Mouse (Mus musculus) ovary, postnatal 14 days (tissue): ENCODE results near the gene Maml1.
A peak's percentile ranks its signal among the peaks of the same experiment; 100 is the strongest.

Experiments
- DNase-seq: peaks from one replicate; pipeline ENCODE4 v3.0.0; 2022; ENCODE audit warnings: low spot score

Maml1 gene

DNA sequence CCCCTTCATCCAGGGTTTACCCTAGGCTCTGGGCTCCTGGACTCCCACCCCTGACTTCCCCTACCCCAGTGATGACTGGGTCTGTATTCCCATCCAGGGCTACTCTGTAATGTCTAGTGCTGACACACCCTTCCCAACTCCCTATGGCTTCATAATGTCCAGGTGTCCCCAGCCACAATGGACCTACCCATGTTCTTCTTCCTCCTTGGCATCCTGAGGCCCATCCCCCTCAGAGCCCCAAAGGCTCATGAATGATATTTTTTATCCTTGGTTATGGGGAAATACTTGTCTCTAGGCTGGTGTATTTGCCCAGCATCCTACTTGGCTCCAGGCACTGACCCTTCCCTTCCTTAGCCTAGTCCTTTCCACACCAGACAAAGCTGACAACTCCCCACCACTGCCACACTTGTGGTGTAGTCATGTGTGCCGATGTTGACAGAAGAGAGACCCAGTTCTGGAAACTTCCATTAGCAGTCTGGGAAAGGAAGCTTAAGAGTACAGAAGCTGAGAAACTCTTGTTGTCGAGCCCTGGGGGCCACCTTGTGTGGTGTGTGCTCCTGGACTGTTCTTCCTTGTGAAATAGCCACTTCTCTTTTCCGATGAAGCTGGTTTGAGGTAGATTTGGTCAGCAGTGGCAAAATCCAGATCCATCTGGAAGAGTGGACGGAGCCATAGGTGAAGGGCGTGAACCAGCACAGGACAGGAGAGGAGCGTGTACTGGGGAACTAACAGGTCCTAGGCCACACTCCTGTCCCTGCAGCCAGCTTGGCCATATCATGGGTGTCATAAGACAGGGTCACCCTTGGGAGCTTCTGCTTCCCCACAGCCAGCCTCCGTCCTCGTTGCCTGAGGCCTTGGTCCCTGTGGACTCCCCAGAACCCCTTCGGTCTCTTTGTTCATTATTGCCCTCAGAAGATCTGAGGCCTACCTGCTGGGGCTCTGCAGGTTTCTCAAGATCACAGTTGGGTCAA is 53.0 kb downstream of the Maml1 start:
- DNase-seq = no peak

DNA sequence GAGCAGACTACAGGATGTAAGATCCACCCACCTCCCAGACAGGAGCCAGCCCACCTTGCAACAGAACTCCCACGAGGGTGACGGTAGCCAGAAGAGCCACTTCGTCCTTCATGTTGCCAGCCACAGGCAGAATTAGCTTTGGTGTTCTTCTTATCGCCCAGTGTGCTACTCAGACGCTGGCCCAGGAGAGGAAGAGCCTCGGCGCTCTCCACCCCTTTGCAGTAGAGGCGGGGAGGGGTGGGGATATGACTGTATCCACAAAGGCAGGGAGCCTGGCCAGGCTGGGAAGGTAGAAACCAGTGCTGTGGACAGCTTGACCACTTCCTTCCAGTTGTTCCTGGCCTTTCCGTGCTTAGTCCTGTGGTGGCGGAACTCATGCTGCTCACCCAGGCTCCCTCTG is 53.8 kb downstream of the Maml1 start, which contains the start of gene Ltc4s:
TSS of gene Ltc4s (minus strand) at position 293 of the 400 bp plus-strand sequence.
- no peak for DNase-seq

DNA sequence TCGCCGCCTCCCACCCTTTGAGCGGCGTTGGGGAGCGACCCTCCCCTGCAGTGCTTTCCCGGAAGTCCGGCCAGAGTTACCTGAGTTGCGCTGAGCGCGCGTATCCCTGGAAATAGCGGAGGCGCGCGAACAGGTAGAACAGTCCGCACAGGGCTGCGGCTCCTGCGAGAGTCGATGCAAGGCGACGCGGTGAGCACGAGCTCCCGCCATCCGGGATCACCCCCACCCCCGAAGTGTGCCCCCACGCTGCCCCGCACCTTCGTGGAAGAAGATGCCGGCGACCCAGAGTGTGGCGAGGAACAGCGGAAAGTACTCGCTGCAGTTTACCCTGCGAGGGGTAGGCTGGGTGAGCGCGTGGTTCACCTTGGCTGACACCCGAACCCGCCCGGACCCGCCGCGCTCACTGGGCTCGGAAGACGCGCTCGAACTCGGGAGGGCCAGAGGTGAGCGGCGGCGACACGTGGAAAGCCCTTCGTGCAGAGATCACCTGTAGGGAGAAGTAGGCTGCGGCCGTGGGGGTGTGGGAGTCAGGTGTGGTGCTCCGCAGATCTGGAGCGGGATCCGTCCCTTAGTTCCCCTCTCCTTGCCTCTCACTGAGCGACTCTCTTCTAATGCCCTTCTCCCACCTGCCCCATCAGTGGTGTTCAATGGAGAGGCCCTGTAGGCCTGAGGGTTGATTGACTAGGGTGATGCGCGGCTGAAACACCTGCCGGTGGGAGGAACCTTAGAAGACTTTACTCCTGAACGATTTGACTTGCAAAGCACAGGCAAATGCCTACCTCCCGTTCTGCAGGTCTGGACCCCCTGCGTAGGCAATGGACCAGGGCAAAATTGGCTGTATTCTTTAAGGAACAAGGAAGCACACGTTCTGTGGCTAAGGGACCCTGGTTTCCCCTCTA is 54.9 kb downstream of the Maml1 start:
- no peak for DNase-seq

DNA sequence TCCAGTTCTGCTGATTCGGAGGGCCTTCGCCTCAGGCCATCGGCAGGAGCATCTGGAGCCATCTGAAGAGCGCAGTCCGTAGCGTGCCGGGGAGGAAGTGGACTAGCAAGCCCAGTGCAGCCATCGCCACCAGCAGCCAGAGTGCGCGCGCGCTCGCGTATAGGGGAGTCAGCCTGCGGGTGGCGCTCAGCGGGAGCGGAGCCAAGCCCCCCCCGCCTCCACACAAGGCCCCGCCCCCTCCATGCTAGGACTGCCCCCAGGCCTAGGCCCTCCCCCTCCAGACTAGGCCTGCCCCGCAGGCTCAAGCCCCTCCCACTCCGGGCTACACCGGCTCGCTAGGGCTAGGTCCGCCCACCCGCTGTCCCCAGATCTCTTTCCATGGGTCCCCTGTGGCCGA is 55.6 kb downstream of the Maml1 start:
- DNase-seq = peak; percentile 80

DNA sequence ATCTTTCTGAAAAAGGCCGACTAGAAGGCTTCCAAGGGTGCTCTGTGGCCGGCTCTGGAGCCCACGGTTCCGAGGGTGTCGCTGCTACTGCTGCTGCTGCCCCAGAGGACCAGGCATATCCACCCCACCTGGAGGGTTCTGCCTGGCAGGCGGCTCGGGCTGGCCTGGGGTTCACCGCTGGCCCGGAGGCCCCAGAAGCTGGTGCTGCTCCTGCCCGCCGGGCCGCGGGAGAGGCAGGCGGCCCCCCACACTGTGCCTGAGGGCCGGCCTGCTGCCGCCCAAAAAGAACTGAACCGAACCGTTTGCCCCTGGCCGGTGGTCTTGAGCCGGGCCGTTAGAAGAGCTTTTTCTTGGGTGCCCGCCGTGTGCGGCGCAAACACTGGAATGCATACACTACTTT is 57.5 kb downstream of the Maml1 start:
- no peak for DNase-seq

DNA sequence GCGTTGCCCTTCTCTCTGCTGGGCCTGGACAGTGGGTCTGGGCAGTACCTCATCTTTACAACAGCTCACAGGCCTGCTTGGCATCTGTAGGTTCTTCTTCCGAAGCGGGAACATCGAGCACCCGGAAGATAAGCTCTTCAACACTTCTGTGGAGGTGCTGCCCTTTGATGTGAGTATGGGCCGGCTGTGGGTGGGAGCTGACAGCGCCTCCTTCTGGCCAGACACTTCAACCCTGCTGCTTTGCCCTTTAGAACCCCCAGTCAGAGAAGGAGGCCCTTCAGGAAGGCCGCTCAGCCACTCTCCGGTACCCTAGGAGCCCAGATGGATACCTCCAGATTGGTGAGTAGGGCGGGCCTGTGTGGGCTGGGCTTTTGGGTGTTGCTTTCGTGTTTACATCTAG is 58.1 kb downstream of the Maml1 start:
- no peak for DNase-seq

DNA sequence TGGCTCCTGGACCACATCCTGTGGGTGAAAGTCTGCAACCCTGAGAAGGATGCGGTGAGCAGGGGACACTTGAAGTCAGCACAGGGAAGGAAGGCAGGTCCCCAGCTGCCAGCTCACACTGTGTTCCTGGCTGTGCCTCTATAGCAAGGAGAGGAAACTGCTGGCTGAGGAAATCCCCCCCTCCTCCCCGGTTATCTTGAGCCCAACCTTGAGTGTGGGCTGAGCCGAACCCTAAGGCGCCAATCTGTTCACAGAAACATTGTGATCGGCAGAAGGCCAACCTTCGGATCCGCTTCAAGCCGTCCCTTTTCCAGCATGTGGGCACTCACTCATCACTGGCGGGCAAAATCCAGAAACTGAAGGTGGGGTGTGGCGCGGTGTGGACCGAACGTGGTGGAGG is 59.1 kb downstream of the Maml1 start:
- no peak for DNase-seq

DNA sequence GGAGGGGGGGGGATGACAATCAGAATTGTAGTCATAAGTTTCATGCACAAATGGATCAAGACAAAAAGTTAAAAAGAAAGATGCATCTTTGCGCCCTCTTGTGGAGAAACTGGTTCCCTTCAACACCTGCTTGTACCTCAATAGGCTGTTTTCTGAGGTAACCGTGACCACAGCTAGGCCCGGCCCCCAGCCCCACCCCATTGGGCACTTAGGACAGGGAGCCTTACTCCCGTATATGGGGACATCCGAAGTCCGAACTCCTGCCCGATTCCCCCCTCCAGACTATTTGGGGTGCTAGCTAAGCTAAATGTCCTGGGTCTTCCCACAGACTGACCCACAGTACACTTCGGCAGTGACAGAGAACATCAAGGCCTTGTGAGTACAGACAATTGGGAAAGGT is 60.7 kb downstream of the Maml1 start:
- DNase-seq = no peak

DNA sequence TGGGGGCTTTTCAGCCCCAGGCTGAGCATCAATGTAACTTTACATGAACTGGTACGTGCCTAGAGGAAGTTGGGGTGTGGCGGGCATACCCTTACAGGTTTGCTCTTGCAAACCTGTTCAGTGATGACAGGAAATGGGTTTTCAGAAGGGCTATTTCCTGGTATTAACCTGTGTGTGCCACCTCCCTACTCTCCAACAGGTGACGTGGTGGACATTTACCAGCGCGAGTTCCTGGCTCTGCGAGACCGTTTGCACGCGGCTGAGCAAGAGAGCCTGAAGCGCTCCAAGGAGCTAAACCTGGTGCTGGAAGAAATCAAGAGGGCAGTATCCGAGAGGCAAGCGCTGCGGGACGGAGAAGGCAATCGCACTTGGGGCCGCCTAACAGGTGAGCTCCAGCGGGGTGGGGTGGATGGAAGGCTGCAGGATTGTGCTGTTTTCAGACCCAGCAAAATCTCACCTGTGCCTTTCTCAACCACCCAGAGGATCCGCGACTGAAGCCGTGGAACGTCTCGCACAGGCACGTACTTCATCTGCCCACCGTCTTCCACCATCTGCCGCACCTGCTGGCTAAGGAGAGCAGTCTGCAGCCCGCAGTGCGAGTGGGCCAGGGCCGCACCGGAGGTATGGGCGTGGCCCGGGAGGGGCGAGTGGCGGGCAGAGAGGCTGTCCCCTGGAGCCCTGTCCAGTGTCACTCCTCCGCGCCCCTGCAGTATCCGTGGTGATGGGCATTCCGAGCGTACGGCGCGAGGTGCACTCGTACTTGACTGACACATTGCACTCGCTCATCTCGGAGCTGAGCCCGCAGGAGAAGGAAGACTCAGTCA is 61.4 kb downstream of the Maml1 start:
- no peak for DNase-seq

DNA sequence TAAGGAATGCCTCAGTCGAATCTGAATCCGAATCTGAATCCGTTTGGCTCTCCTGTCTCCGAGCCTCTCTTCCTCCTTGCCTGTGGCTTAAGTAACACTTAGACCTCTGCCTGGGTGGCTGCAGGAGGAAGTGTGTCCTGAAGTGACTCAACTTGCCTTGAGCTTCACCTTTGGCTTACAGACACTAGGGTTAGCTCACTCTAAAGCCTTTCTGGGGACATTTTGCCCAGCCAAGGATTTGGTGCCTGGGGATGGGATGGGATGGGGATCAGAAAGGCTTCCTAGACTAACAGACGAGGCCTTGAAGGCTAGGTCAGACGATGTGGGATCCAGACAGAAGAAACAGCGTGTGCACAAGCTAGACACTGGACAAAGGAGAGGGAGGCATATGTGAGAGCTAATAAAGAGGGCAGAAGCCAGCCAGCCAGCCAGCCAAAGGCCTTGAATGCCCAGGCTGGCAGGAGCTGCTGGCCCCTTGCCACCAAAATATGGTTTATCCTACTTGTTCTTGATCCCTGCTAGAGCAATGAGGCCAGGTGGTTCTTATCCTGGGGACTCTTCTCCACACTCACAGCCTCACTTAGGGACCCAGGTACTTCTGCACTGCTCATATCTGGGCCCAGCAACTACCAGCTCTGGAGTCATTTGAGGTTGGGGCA is 62.7 kb downstream of the Maml1 start:
- no peak for DNase-seq

DNA sequence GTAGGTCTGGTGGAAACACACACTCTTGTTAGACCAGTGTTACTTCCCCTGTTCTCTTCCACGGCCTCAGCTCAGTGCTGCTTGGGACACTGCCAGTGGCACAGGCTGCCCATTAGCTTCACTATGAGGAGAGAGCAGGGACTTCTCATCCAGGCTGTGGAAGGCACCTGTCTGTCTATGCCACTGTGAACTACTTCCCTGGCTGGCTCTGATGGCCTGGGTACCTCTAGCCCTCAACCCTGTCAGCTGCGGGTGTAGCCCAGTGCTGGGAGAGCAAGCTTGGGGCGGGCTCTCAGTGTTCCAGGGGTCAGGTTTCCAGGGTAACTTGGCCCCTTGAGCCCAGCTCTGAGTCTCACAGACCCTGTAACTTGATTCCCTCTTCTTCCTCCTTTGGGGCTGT is 63.3 kb downstream of the Maml1 start:
- no peak for DNase-seq

DNA sequence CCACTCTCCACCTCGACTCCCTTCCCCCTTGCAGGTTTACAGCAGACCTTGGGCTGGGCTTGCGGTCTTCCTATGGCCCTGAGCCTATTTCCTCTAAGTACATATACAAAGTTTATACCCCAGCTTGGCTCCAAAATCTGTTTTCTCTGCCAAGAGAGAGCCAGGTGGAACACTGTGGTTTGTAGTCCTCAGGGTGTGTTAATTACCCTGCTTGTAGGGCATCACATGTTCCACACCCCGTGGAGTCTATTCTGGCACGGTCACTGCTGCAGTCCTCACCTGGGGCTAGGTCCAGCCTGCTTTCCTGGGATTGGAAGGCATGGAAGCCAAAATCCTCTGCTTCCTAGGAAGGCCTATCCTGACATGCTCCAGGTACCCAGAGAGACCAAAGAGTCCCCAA is 64.4 kb downstream of the Maml1 start:
- DNase-seq = no peak

DNA sequence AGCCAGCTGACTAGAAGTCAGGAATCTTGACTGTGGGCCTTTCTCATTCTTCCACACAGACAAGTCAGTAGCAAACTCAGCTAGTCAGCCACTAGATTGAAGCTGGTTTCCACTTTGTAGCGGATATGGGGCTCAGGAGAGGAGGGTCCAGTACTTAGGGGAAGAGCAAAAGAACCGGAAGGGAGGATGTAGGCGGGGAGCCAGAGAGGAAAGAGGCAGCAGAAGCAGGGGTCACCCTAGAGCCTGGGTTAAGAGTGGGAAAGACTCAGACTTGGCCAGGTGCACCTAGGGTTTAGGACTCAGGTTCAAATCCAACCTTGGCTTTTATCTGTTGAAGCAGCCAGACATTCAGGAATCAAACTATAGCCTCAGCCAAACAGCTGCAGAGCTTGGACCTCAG is 64.9 kb downstream of the Maml1 start:
- DNase-seq = no peak

DNA sequence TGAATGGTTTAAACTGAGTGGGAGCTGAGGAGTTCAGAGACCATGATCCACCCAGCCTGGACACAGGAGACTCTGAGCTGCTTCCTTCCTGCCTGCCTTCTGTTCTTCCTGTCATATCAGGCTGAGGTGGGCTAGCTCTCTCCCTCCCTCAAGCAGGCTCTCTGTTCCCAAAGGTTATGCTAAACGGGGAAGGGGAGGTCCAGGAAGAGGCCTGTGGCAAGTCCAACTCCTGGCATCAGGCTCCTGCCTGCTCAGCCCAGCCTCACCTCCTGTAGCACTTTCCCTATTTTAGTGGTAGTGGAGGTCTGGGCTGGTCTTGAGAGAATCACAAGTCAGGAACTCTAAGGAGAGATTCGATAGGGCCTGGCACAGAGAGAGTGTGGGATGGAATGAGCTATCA is 65.7 kb downstream of the Maml1 start:
- DNase-seq = no peak

DNA sequence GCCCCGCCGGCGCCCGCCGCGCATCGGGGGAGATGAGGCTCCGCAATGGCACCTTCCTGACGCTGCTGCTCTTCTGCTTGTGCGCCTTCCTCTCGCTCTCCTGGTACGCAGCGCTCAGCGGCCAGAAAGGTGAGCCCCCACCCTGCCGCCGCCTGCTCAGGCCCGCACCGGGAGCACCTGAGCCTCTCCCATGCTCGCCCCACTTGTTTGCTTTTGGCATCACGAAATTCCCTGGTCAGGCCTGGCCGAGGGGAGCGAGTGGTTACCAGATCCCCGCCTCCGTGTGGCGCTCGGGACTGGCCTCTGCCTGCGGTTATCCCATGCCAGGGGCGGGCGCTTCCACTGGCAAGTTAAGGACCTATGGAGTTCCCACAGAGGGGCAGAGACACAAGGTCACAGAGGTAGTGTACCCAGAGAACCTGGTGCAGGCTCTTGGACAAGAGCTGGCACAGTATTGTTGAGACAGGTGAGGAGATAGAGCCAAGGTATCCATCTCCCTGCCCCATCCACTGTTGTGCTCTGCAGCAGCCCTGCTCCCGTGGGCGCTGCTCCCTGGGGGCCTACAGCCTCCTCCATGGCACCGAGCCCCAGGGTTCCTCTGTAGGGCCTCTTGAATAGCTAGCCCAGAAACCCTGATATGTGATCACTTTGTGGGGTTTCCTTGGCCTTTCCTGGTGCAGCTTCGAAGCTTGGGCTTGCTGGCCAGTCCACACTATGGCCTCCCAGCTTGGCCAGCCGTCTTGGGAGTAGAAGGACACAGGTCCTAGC is 66.3 kb downstream of the Maml1 start:
- DNase-seq = no peak

DNA sequence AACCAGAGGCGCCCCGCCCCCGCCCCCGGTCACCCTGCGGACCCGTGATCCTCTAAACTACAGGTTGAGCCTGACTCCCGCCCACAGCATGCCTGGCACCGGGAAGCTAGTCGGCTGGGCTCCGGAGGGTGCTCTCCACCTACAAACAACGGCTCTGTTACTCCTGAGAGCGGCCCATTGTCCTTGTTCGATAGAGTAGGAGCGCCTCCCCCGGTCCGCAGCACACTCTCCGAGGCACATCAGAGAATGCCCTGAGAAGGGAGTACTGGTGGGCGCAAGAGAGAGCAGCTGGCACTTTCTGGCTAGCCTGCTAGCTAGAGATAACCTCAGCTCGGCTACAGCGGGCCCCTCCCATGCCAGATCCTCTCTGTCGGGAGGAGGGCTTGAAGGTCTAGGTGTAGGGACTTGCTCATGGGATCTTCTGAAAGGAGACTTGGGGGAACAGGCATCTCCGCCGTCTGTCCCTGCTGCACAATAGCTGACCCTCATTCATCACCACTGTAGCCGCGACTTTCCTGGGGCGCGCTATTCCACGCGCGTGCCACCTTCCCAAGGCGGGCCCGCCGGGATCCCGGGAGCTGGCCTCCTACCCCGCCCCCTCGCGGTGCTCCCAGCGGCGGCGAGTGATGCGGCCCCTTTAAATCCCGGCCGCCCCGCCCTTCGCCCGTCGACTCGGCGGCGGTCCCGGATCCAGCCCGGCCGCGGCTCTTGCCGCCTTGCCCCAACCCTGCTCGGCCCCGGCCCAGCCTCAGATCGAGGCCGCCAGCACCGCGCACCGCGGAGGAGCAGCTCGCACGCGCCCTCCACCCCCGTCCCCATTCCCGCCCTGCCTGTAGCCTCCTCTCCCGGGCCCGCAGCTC is 67.2 kb downstream of the Maml1 start:
- DNase-seq = peak; percentile 77

DNA sequence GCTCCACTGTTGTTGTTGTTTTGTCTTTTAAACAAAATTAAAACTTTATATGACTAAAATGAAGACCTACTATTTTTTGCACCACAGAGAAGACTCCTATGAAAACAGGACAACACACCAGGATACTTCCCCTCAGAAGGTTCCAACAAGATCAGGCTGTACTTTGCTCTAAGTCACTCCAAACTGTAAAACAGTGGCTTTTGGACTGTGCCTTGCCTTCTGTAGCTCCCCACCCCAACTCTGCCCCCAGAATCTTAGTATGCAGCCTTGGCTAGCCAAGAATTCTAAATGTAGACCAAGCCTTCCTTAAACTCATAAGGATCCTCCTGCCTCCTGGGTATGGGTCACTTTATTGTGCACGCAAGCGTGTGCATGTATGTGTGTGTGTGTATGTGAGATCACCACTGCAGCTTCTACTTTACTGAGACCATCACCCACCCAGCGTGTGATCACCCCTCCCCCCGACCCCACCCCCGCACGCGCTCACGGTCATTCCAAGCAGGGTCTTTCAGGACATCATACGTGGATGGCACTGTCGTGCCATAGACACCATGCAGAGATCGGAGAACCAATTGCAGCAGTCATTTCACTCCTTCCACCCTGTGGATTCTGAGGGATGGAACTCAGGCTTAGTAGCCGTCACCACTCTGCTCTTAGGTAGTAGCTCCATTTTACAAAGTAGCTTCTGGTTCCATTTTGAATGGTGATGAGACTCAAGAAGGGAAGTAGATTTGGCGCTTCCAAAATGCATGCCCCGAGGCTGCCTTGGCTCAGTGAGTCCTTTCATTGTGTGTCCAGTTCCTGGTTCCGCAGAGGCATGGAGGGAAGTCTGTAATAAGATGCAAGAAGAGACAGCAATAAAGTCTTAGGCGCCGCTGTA is 68.1 kb downstream of the Maml1 start:
- no peak for DNase-seq

DNA sequence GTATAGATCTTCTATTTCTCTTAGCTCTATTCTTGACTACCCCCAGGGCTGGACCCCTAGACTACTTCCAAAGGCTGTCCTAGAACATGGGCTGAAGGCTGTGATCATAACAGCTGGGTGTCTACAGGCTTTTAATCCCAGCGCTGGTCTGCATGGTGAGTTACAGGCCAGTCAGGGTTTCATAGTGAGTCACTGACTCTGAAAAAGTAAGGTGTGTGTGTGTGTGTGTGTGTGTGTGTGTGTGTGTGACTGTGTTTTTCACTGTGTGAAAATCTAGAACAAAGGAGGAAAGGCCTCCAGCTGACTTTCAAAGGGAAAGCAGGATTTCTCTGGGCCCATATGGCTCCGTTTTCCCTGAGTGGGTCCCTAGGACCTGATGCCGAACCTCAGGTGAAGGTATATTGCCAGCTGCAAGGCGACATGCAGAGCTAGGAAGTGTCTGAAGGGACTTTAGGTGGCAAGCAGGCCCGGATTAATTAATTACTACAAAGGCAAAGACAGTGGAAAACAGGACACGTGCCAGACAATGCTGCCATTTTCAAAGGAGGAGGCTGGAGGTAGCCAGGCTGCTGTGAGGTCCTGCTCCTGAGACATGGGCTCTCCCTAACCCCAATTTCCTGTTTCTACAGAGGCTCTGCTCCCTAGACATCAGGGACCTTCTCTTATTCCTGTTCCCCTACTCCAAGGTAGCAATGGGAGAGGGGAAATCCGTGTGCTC is 69.4 kb downstream of the Maml1 start:
- no peak for DNase-seq
